Mouse (Mus musculus): Measurements from ENCODE around the gene Mpp6. TPM values are rescaled to one million over a fixed set of nuclear protein-coding genes. Genes with fewer than 3 reads are reported as not detected.

Gene Mpp6
- total and polyA plus RNA-seq, 3 experiments, result 86.9 to 107 (median 104) TPM

- Histone ChIP-seq H3K36me3 (replicated peaks in 1 of 2; ENCODE audit: control insufficient read depth in 1 of 2, insufficient read depth in 1 of 2, low read length in 1 of 2) (peaks cover 0 to 4% of the 10 kb centered on the region in 2 experiments), H3K79me2 (replicated peaks; ENCODE audit: control insufficient read depth, extremely low read depth, insufficient read depth, poor library complexity, severe bottlenecking) (no peaks in the 10 kb centered on the region), H3K4me1 (ENCODE audit: control insufficient read depth in 1 of 2, insufficient read depth in 2 of 2) (no peaks in the 10 kb centered on the region), H3K4me2 (ENCODE audit: insufficient read depth, low read depth, poor library complexity, severe bottlenecking) (no peak overlapping the region), H3K27me3 (replicated peaks) (no peaks in the 10 kb centered on the region), H3K4me3 (replicated peaks in 1 of 3; ENCODE audit: low read depth in 2 of 3, low read length in 2 of 3, poor library complexity in 1 of 3) (no peak overlapping the region), H3K27ac (ENCODE audit: insufficient read depth, low read depth) (no peak overlapping the region), H3K9ac (ENCODE audit: insufficient read depth, low read depth) (no peak overlapping the region), H3K9me3 (replicated peaks; ENCODE audit: low read length) (no peaks in the 10 kb centered on the region)
- dilution Hi-C loops (cut with MboI; ENCODE audit: extremely low pct_ligation_motif_present, extremely low pct_unique_long_range_greater_than_20kb, low sequenced_read_pairs) (no loop called here), in situ Hi-C loops (cut with MboI; ENCODE audit: low pct_ligation_motif_present, low pct_unique_long_range_greater_than_20kb, low sequenced_read_pairs) (no loop called here)
- no peak for DNase-seq (ENCODE audit: extremely low read depth)
- TF ChIP-seq GABPA (IDR thresholded peaks at IDR 0.05; ENCODE audit: insufficient replicate concordance, low read depth, low read length) (no peak), UBTF (IDR thresholded peaks at IDR 0.05; ENCODE audit: low read depth, low read length) (no peak), USF2 (conservative IDR thresholded peaks at IDR 0.05; ENCODE audit: low read depth, low read length) (no peak), USF1 (IDR thresholded peaks at IDR 0.05; ENCODE audit: low read depth, low read length) (no peak), BHLHE40 (IDR thresholded peaks at IDR 0.05; ENCODE audit: low read depth, low read length) (no peak), SIN3A (IDR thresholded peaks at IDR 0.05; ENCODE audit: low read length) (no peak), E2F4 (IDR thresholded peaks at IDR 0.05; ENCODE audit: insufficient replicate concordance, low read depth, low read length) (no peak), KAT2A (IDR thresholded peaks at IDR 0.05; ENCODE audit: insufficient replicate concordance, low read length) (no peak), ZKSCAN1 (IDR thresholded peaks at IDR 0.05; ENCODE audit: borderline replicate concordance, low read depth, low read length) (no peak), ZC3H11A (IDR thresholded peaks at IDR 0.05; ENCODE audit: low read depth, low read length) (no peak), MEF2A (IDR thresholded peaks at IDR 0.05; ENCODE audit: borderline replicate concordance, low read depth, low read length) (no peak), POLR2A (IDR thresholded peaks at IDR 0.05; ENCODE audit: low read depth, low read length) (no peak), PAX5 (IDR thresholded peaks at IDR 0.05; ENCODE audit: low read length) (no peak), CHD1 (IDR thresholded peaks at IDR 0.05; ENCODE audit: low read depth, low read length) (no peak), ELF1 (IDR thresholded peaks at IDR 0.05; ENCODE audit: low read depth, low read length) (no peak), RAD21 (IDR thresholded peaks at IDR 0.05; ENCODE audit: low read depth, low read length) (no peak), ETS1 (conservative IDR thresholded peaks at IDR 0.05; ENCODE audit: low read depth, low read length) (no peak), EP300 (IDR thresholded peaks at IDR 0.05; ENCODE audit: low read length) (no peak), MXI1 (IDR thresholded peaks at IDR 0.05; ENCODE audit: low read depth, low read length) (no peak)
These were observed 108.6 kb downstream of the Mpp6 start for GRCm38 (mm10) chr6:50218628-50219027.

- H3K79me2 ChIP-seq (replicated peaks; ENCODE audit: control insufficient read depth, extremely low read depth, insufficient read depth, poor library complexity, severe bottlenecking), result no peaks in the 10 kb centered on the region
- dilution Hi-C loops (cut with MboI; ENCODE audit: extremely low pct_ligation_motif_present, extremely low pct_unique_long_range_greater_than_20kb, low sequenced_read_pairs), result no loop called here
- in situ Hi-C loops (cut with MboI; ENCODE audit: low pct_ligation_motif_present, low pct_unique_long_range_greater_than_20kb, low sequenced_read_pairs), result no loop called here
- no peaks in the 10 kb centered on the region for H3K4me1 ChIP-seq (ENCODE audit: control insufficient read depth in 1 of 2, insufficient read depth in 2 of 2)
- no peak for TF ChIP-seq USF2 (conservative IDR thresholded peaks at IDR 0.05; ENCODE audit: low read depth, low read length)
- TF ChIP-seq ELF1 (IDR thresholded peaks at IDR 0.05; ENCODE audit: low read depth, low read length), result no peak
- TF ChIP-seq GABPA (IDR thresholded peaks at IDR 0.05; ENCODE audit: insufficient replicate concordance, low read depth, low read length), result no peak
- TF ChIP-seq ETS1 (conservative IDR thresholded peaks at IDR 0.05; ENCODE audit: low read depth, low read length), result no peak
- TF ChIP-seq SIN3A (IDR thresholded peaks at IDR 0.05; ENCODE audit: low read length), result no peak
- TF ChIP-seq BHLHE40 (IDR thresholded peaks at IDR 0.05; ENCODE audit: low read depth, low read length), result no peak
- TF ChIP-seq KAT2A (IDR thresholded peaks at IDR 0.05; ENCODE audit: insufficient replicate concordance, low read length), result no peak
- no peak for TF ChIP-seq NRF1 (IDR thresholded peaks at IDR 0.05; ENCODE audit: low read depth, low read length)
- TF ChIP-seq ZKSCAN1 (IDR thresholded peaks at IDR 0.05; ENCODE audit: borderline replicate concordance, low read depth, low read length), result no peak
- H3K27me3 ChIP-seq (replicated peaks), result no peaks in the 10 kb centered on the region
- H3K9ac ChIP-seq (ENCODE audit: insufficient read depth, low read depth), result no peak overlapping the region
- no peak overlapping the region for H3K4me3 ChIP-seq (replicated peaks in 1 of 3; ENCODE audit: low read depth in 2 of 3, low read length in 2 of 3, poor library complexity in 1 of 3)
- peaks cover 0 to 2% of the 10 kb centered on the region in 2 experiments for H3K36me3 ChIP-seq (replicated peaks in 1 of 2; ENCODE audit: control insufficient read depth in 1 of 2, insufficient read depth in 1 of 2, low read length in 1 of 2)
- DNase-seq (ENCODE audit: extremely low read depth), result no peak
- H3K9me3 ChIP-seq (replicated peaks; ENCODE audit: low read length), result no peaks in the 10 kb centered on the region
- no peak overlapping the region for H3K27ac ChIP-seq (ENCODE audit: insufficient read depth, low read depth)
- no peak overlapping the region for H3K4me2 ChIP-seq (ENCODE audit: insufficient read depth, low read depth, poor library complexity, severe bottlenecking)
These were observed 109.0 kb downstream of the Mpp6 start for GRCm38 (mm10) chr6:50219066-50219465.

All from CH12.LX (cell line).